Mouse (Mus musculus) lung, postnatal 4 days (tissue): ENCODE results near the gene Nup85.
"Not testable (repeated sequence)": the region's sequence is repeated elsewhere in the genome, so short reads cannot be mapped to it uniquely, and the experiment has no call there.

ENCODE experiments used
- DNase-seq, 2 experiments: peaks; one replicate each; pipeline ENCODE4 v3.0.0; 2021

Nup85 gene

GRCm38 (mm10) chr11:115564064-115564809, at the start of gene Nup85:
Gene Nup85 (plus strand): TSS chr11:115564434.
- DNase-seq: peak; percentile 97

DNA sequence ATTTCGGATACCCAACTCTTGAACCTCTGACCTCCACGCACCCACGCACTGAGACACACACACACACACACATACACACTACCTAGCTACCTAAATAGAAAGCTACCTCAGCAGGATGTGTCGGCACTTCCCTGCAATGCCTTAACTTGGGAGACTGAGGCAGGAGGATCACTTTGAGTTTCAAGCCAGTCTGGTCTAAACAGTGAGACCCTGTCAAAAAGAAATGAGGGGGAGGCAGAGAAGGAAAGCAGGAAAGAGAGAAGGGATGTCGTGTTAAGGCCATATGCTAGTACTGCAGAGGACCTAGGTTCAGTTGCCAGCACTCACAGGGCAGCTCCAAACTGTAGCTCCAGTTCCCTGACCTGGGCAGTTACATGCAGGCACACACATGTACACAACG, 49.2 kb upstream of the Nup85 start:
- DNase-seq: no peak

DNA sequence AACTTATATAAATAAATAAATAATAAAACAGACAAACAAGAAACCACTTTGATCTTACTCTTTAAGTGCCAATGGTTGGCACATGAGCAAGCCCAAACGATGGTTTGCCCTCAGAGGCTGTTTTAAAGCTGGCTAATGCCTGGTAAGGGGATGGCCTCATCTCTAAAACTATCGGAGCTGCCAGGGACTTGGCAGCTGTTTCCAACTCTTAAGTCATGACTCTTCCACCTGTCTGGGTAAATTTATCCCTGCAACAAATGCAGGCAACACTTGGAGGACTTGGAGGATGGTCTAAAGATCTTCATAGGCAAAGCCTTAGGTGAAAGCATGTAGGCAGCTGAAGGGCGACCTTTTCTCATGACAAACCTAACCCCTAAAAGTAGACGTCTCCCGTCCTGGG, 47.3 kb upstream of the Nup85 start:
- no peak for DNase-seq

- no peak for DNase-seq
Observed at GRCm38 (mm10) chr11:115518693-115519092, 45.5 kb upstream of the Nup85 start.

DNA sequence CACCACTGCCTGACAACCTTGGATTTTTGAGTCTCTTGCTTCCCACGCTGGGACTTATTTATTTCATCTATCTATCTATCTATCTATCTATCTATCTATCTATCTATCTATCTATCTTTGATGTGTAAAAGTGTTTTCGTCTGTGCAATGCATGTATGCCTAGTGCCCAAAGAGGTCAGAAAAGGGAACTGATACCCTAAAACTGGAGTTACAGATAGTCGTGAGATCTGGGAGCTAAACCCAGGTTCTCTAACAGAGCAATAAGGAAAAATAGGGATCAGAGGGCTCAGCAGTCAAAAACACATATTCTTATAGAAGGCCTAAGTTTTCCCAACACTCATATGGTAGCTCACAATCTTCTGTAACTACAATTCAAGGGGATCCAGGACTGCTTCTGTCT, 44.7 kb upstream of the Nup85 start:
- DNase-seq: no peak

DNA sequence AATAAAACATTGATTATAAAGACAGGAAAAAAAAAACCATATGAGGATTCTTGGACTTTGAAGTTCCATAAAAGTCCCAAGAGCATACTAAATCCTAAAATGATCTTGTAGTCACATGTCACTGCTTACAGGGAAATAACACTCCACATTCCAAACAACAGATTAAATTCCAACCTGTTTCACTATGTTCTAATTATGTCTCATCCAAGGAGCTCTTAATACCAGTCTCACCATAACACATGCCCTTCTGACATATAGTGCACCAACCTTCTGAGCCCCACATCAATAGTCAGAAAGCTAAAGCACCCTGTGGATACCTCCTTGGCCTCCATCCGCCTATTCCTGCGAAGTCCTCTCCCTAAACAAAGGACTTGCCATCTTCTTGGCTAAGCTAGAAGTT, 44.0 kb upstream of the Nup85 start:
- DNase-seq: no peak

- no peak for DNase-seq
Observed at GRCm38 (mm10) chr11:115521080-115521479, 43.2 kb upstream of the Nup85 start.

DNA sequence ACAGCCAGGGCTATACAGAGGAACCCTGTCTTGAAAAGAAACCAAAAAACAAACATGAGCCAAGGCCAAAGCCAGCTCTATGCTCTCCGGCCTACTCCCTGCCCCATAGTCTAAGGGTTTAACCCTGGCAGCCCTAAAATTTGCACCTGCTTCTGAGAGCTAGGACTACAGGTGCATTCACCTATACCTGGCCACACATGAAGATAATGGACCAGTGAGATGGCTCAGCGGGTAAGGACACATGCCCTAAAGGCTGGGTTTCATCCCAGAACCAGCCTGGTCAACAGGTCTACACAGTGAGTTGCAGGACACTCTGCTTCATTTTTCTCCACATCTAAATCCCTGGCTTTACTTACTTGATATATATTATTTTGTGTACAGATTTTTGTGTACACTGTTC, 42.0 kb upstream of the Nup85 start:
- no peak for DNase-seq

DNA sequence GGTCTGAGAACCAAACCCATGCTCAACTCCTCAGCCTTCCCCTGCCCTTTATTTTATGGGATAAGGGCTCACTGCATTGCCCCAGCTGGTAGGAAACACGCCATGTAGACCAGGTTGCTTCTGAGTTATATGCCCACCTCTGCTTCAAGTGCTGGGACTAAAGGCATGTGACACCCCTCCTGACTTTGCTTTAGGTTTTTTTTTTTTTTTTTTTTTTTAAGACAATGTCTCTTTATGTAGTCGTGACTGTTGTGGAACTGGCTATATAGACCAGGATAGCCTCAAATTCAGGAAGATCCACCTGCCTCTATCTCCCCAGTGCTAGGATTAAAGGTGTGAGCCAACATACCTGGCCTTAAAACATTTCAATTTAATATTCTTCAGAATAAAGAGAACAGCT, 41.5 kb upstream of the Nup85 start:
- no peak for DNase-seq

GRCm38 (mm10) chr11:115526446-115526845, 37.8 kb upstream of the Nup85 start:
- DNase-seq: not testable (repeated sequence)

- no peak for DNase-seq
Observed at GRCm38 (mm10) chr11:115534759-115535371, 29.4 kb upstream of the Nup85 start.

DNA sequence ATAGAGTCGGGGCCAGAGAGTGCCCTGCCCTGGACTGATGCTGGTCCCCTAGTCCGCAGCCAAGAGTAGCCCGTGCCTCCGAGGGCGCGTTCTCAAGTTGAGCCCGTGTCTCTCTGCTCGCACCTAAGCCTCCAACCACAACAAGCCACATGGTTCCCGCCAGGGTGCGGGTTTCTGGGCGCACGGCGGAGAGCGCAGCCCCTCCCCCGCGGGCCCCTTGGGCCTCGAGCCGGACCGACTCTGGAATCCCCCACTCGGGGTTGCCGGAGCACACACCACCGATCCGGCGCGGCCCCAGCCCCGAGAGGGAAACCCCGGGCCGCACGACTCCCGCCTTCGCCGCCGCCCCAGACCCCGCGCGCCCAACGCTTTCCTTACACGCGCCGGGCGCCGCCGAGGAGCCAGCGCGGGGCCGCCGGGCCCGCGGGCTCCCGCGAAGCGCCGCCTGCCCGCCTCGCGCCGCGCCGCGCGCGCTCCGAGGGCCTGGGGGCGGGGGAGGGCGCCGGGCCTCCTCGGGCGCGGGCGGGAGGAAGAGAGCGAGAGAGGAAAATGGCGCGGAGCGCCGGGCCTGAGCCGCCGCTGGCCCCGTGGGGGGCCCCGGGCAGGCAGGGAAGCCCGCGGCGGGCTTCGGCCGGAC, 28.7 kb upstream of the Nup85 start:
- DNase-seq: peak; percentile 76 to 89

- peak; percentile 99 for DNase-seq
Observed at GRCm38 (mm10) chr11:115536038-115536681, 28.1 kb upstream of the Nup85 start, which contains the start of gene Sumo2. Gene Sumo2 (minus strand): TSS chr11:115536276.

- DNase-seq: no peak
Observed at GRCm38 (mm10) chr11:115536856-115537568, 27.2 kb upstream of the Nup85 start.

- DNase-seq: no peak
Observed at GRCm38 (mm10) chr11:115538045-115538444, 26.2 kb upstream of the Nup85 start.

- DNase-seq: no peak
Observed at GRCm38 (mm10) chr11:115543571-115543970, 20.7 kb upstream of the Nup85 start.

- peak in 1 of 2 experiments; percentile 15 for DNase-seq
Observed at GRCm38 (mm10) chr11:115552783-115553182, 11.5 kb upstream of the Nup85 start.

GRCm38 (mm10) chr11:115555717-115556116, 8.5 kb upstream of the Nup85 start:
- no peak for DNase-seq

DNA sequence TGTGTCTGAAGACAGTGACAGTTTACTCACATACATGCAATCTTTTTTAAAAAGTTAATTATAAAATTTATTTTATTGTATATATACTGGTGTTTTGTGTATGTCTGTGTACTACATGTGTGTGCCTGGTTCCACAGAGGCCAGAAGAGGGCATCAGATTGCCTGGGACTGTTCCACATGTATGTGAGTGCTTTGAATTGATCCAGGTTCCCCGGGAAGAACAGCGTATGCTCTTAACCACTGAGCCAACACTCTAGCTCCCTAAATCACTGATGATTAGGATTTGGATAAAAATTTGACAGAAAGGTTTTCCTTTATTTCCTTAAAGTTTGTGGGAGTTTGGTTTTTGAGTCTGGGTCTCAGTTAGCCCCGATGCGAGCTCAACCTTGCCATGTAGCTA, 828 bp upstream of the Nup85 start:
- no peak for DNase-seq

GRCm38 (mm10) chr11:115564961-115565360, 727 bp downstream of the Nup85 start:
- no peak for DNase-seq

GRCm38 (mm10) chr11:115579080-115579479, 14.8 kb downstream of the Nup85 start:
- DNase-seq: no peak

DNA sequence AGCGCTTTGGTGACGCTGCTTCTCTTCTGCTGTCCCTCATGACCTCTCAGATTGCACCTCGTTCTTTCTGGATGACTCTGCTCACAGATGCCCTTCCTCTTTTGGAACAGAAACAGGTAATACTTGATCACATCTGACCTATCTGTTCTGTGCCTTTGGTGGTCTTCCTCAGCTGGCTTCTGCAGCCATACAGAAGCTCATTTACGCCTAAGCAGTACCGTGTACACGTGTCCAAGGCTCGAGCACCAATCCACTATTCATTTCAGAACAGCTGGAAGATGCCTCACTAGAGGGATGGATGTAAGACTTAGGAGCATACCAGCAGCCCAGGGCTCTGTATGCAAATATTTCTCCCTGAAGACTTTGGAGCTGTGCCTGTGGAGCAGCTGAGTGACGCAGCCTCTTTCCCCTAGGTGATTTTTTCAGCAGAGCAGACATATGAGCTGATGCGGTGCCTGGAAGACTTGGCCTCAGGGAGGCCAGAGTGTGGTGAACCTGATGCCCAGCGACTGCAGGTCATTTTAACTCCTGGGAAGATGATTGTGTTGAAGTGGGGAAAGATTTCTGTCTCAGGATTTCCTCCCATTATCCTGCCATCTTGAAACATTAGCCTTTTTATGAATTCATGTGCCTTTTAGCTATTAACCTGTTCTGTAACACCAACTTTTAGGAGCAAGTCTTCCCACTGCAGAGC, 18.8 kb downstream of the Nup85 start:
- no peak for DNase-seq
